Mouse (Mus musculus): ENCODE data around the gene Uba3.

GRCm38 (mm10) chr6:97239360-97239759, 33.9 kb upstream of the Uba3 start:
- TF ChIP-seq POLR2A (IDR thresholded peaks at IDR 0.05; ENCODE audit: insufficient read depth, low read length) (no peak), EP300 (IDR thresholded peaks at IDR 0.05; ENCODE audit: insufficient read depth, low read depth, low read length) (no peak), CTCF (IDR thresholded peaks at IDR 0.05; ENCODE audit: low read depth, low read length) (peak; percentile 25)
